In genomic region chr8:117061180-117061880, GRCm38 (mm10) we compare ENCODE assay signal across 13 mouse cellular contexts. TPM values are rescaled to one million over a fixed set of nuclear protein-coding genes. Genes with fewer than 3 reads are reported as not detected.
DNase-seq lines count a peak whose midpoint lies in the region; ATAC-seq and TF ChIP-seq lines count a peak whose summit lies in the region.
"Had no signal": no experiment of that assay in that cellular context is flagged by ENCODE, and none has a peak within 500 bp of the region (broad histone marks: within the 10 kb centered on the region; RNA-seq: fewer than 3 reads in every experiment).

No protein-coding gene starts in this region.

- no peak overlapping the region for H3K9ac ChIP-seq in hindbrain, postnatal 0 days (replicated peaks; ENCODE audit: low read length)
- H3K9ac ChIP-seq in hindbrain, embryonic 14.5 days, result no peak overlapping the region
- no peak overlapping the region for H3K9ac ChIP-seq in stomach, postnatal 0 days (ENCODE audit: low read length)
- H3K9ac ChIP-seq: forebrain, embryonic 13.5 days had no signal

- no peak for TF ChIP-seq CTCF in hindbrain, postnatal 0 days (IDR thresholded peaks at IDR 0.05; ENCODE audit: low read depth)
- TF ChIP-seq CTCF in layer of hippocampus, adult 2 months (conservative IDR thresholded peaks at IDR 0.05), result no peak
- TF ChIP-seq CTCF in stomach, postnatal 0 days (IDR thresholded peaks at IDR 0.05; ENCODE audit: low read depth), result no peak

- ATAC-seq in hindbrain, postnatal 0 days, result peak; percentile 67
- ATAC-seq in hindbrain, embryonic 14.5 days (ENCODE audit: low FRiP score), result no peak
- ATAC-seq in stomach, postnatal 0 days (ENCODE audit: low FRiP score, low TSS enrichment), result no peak
- ATAC-seq: forebrain, embryonic 13.5 days had no signal

- H3K4me3 ChIP-seq in hindbrain, postnatal 0 days (ENCODE audit: low read length), result no peak overlapping the region
- no peak overlapping the region for H3K4me3 ChIP-seq in hindbrain, embryonic 14.5 days (replicated peaks; ENCODE audit: low read length)
- no peak overlapping the region for H3K4me3 ChIP-seq in layer of hippocampus, adult 2 months
- no peak overlapping the region for H3K4me3 ChIP-seq in stomach, postnatal 0 days (ENCODE audit: low read depth, low read length)
- H3K4me3 ChIP-seq: forebrain, embryonic 13.5 days had no signal

- no peaks in the 10 kb centered on the region for H3K36me3 ChIP-seq in hindbrain, postnatal 0 days (ENCODE audit: insufficient read depth, low read length)
- no peaks in the 10 kb centered on the region for H3K36me3 ChIP-seq in hindbrain, embryonic 14.5 days (replicated peaks; ENCODE audit: control insufficient read depth, insufficient read depth)
- H3K36me3 ChIP-seq in stomach, postnatal 0 days (ENCODE audit: control insufficient read depth, insufficient read depth, low read length), result no peaks in the 10 kb centered on the region

- no peaks in the 10 kb centered on the region for H3K27me3 ChIP-seq in hindbrain, postnatal 0 days (ENCODE audit: insufficient read depth, low read length)
- no peaks in the 10 kb centered on the region for H3K27me3 ChIP-seq in hindbrain, embryonic 14.5 days (ENCODE audit: control insufficient read depth, insufficient read depth, low read length)
- H3K27me3 ChIP-seq in stomach, postnatal 0 days (ENCODE audit: control insufficient read depth, insufficient read depth, low read length), result no peaks in the 10 kb centered on the region
- H3K27me3 ChIP-seq: forebrain, embryonic 13.5 days had no signal

- no peaks in the 10 kb centered on the region for H3K4me1 ChIP-seq in hindbrain, postnatal 0 days (ENCODE audit: insufficient read depth, low read length)
- no peaks in the 10 kb centered on the region for H3K4me1 ChIP-seq in hindbrain, embryonic 14.5 days (replicated peaks; ENCODE audit: control insufficient read depth, insufficient read depth, low read length)
- H3K4me1 ChIP-seq in stomach, postnatal 0 days (replicated peaks; ENCODE audit: control insufficient read depth, insufficient read depth), result no peaks in the 10 kb centered on the region
- H3K4me1 ChIP-seq: forebrain, embryonic 13.5 days had no signal

- no peak overlapping the region for H3K4me2 ChIP-seq in hindbrain, postnatal 0 days (ENCODE audit: low read depth, low read length)
- no peak overlapping the region for H3K4me2 ChIP-seq in hindbrain, embryonic 14.5 days (replicated peaks)
- no peak overlapping the region for H3K4me2 ChIP-seq in stomach, postnatal 0 days (replicated peaks; ENCODE audit: low read depth)
- H3K4me2 ChIP-seq: forebrain, embryonic 13.5 days had no signal

- TF ChIP-seq EP300 in stomach, postnatal 0 days (optimal IDR thresholded peaks at IDR 0.05), result no peak

- peak; percentile 56 for DNase-seq in hindbrain, postnatal 0 days (ENCODE audit: low spot score)
- no peak for DNase-seq in hindbrain, embryonic 14.5 days (ENCODE audit: low spot score)
- peak; percentile 33 to 39 for DNase-seq in adrenal gland, postnatal 36 days
- DNase-seq in layer of hippocampus, adult 2 months (ENCODE audit: low spot score in 2 of 2), result peak; percentile 29 to 36
- DNase-seq in right cerebral cortex, adult 2 months (ENCODE audit: low spot score in 2 of 2), result peak; percentile 51 to 68
- DNase-seq in stomach, postnatal 0 days (ENCODE audit: low spot score), result no peak
- DNase-seq in cerebellum, adult 11 months, result no peak
- DNase-seq in thymus, postnatal 36 days, result no peak
- DNase-seq: thymus, adult 18-20 months had no signal

- H3K9me3 ChIP-seq in hindbrain, postnatal 0 days (ENCODE audit: low read length), result no peaks in the 10 kb centered on the region
- H3K9me3 ChIP-seq in hindbrain, embryonic 14.5 days (ENCODE audit: control insufficient read depth, low read length), result 0 out of 2 replicates have a peak, but pooled peaks cover 6% of the 10 kb centered on the region
- no peaks in the 10 kb centered on the region for H3K9me3 ChIP-seq in stomach, postnatal 0 days (ENCODE audit: control insufficient read depth, low read length)

- peak overlapping the region; percentile 45; the same call in 1 of the 2 replicates for H3K27ac ChIP-seq in hindbrain, postnatal 0 days
- H3K27ac ChIP-seq in hindbrain, embryonic 14.5 days, result no peak overlapping the region
- 0 out of 2 replicates have a peak overlapping the region, but pooled peaks have one; percentile 15 for H3K27ac ChIP-seq in layer of hippocampus, adult 2 months
- no peak overlapping the region for H3K27ac ChIP-seq in stomach, postnatal 0 days (replicated peaks)
- H3K27ac ChIP-seq: forebrain, embryonic 13.5 days had no signal

- 43% methylated on average over 12 of the region's 13 CpGs for WGBS in hindbrain, postnatal 0 days
- WGBS in hindbrain, embryonic 14.5 days, result 55% methylated on average over 13 of the region's 13 CpGs
- 69% methylated on average over 13 of the region's 13 CpGs for whole genome bisulfite sequencing in stomach, postnatal 0 days

RNA-seq across cellular contexts. Expression of gene Pkd1l2, which starts 20.9 kb away (rescaled TPM):
- total RNA-seq in hindbrain, postnatal 0 days (2014; rRNA removed), result 0.22 and 2.0 TPM in 2 replicates
- 0.05 and 0.06 TPM in 2 replicates for polyA plus RNA-seq in hindbrain, postnatal 0 days (2015; fragmentation: Nextera tagmentation; extraction: Ambion mirVana)
- polyA plus RNA-seq in hindbrain, embryonic 14.5 days (2014; fragmentation: Nextera tagmentation; extraction: Ambion mirVana), result 0.05 and 0.12 TPM in 2 replicates
- total RNA-seq in adrenal gland, postnatal 36 days (2021), result 1 to 10 TPM; 1.3 to 3.7 TPM
- under 1 TPM in 1 of 2 experiments, not detected in 1; 0.10 TPM for total RNA-seq in layer of hippocampus, adult 2 months (2021)
- polyA plus RNA-seq in stomach, postnatal 0 days (2015; fragmentation: Nextera tagmentation; extraction: Ambion mirVana), result 0.08 TPM in 1 of 2 replicates, not detected in the other
- total RNA-seq: common myeloid progenitor, adult 5-6 weeks had no signal
- polyA plus RNA-seq: forebrain, embryonic 13.5 days; liver, embryonic 16.5 days had no signal

RNA-seq across cellular contexts. Expression of gene Bco1, which starts 34.3 kb away (rescaled TPM):
- 0.11 and 0.21 TPM in 2 replicates for total RNA-seq in hindbrain, postnatal 0 days (2014; rRNA removed)
- polyA plus RNA-seq in hindbrain, postnatal 0 days (2015; fragmentation: Nextera tagmentation; extraction: Ambion mirVana), result 0.32 and 0.39 TPM in 2 replicates
- 0.17 and 0.25 TPM in 2 replicates for polyA plus RNA-seq in hindbrain, embryonic 14.5 days (2014; fragmentation: Nextera tagmentation; extraction: Ambion mirVana)
- under 1 TPM; 0.30 to 0.79 TPM for total RNA-seq in adrenal gland, postnatal 36 days (2021)
- not detected for total RNA-seq in layer of hippocampus, adult 2 months (2021)
- polyA plus RNA-seq in stomach, postnatal 0 days (2015; fragmentation: Nextera tagmentation; extraction: Ambion mirVana), result 0.49 and 0.53 TPM in 2 replicates
- total RNA-seq: layer of hippocampus, postnatal 25 days had no signal
- polyA plus RNA-seq: forebrain, embryonic 13.5 days had no signal

Comparison
In these comparisons a context has a peak if more than half of its experiments do, and no peak if none do; other contexts are left out.
1. DNase-seq: peak in hindbrain, postnatal 0 days (single experiment), adrenal gland, postnatal 36 days (2 of 2), layer of hippocampus, adult 2 months (2 of 2) and right cerebral cortex, adult 2 months (2 of 2); none in hindbrain, embryonic 14.5 days (single experiment), stomach, postnatal 0 days (single experiment), cerebellum, adult 11 months (single experiment) and thymus, postnatal 36 days (0 of 2).
2. H3K27ac ChIP-seq: peak in hindbrain, postnatal 0 days (single experiment) and layer of hippocampus, adult 2 months (single experiment); none in hindbrain, embryonic 14.5 days (single experiment) and stomach, postnatal 0 days (single experiment).